Mouse (Mus musculus) urinary bladder, postnatal 25 days (tissue): Measurements from ENCODE around the gene Tmem63b.

ENCODE experiments used
- DNase-seq: peaks from one replicate; pipeline ENCODE4 v3.0.0; 2022; ENCODE audit warnings: low spot score

Gene Tmem63b

DNA sequence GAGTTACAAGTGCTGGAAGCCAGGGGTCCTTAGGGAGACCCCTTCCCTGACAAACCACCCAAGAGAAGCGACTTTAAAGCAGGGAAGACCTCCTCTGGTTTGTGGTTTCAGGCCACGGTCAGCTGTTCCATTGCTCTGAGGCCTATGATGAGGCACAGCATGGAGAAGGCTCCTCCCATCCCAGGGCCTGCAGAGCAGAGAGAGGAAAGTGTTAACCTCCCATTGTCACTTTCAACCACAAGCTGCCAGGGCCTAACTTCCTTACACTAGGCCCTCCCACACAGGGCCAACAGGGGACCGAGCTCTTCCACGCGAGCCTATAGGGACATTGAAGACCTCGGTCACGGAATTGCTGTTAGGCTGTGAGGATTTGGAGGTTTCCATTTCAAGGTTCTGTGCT, 16.5 kb upstream of the Tmem63b start:
- no peak for DNase-seq

DNA sequence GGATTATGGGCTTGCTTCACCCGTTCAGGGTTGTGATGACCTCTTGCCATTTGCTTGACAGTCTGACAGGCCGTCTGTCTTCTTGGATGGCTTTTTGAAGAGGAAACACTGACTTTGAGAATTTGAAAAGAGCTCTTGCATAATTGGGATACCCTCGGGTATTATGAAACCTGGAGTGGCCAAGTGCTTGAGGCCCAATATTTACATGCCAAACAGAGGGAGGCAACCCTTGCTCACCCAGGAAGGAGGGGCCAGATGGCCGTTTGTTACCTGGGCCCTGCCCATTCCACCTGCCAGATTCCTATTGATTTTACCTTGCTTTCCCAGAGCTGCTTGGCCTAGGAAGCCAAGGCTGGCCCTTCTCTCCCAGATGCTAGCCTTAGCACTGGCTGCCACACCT, 15.5 kb upstream of the Tmem63b start:
- no peak for DNase-seq

DNA sequence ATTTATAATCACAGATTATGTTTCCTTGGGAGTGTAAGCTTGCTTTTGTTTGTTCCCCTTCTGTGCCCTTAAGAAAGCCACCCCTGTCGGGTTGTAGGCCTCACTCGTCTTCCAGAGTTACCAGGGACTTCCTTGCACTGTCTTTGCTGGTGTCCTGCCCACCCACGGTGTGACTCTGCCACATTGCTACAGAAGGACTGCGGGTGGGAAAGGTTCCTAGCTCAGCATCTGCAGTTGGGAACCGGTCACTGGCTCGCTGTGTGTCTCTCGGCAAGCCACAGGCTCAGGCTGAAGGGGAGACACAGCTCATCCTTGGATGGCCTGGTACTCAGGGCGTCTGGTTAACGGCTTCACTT, 14.5 kb upstream of the Tmem63b start:
- DNase-seq = no peak

DNA sequence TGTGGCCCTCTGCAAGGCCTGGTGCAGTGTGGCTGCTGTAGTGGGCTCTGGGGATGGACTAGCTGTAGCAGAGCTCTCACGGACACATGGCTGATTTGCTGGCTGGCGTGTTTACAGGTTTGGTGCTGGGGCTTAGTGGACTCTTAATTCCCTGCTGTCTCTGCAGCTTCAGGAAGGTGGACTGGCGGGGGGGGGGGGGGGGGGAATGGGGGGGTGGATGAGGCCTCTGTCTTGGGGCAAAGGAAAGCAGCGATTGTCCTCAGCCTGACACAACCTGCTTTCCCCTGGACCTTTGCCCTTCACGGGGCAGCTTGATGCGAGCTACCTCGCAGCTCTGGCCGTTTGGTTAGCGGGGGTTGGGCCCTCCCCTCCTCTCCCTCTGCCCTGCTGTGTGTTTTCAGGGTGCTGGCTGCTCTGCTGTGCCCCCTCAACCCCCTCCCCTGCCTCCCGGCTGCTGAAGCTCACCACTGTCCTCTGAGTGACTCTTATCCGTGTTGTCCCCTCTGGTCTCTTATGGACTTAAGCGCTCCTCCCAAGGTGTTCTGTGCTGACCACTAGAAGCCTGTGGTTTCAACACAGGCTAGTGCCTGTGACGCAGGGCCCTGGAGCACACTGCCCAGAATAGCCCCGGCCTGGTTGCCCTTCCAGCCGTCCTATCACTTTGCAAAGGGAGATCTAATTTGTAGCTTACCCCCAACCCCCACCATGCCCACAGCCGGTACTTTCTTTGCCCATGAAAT, 14.0 kb upstream of the Tmem63b start:
- no peak for DNase-seq

DNA sequence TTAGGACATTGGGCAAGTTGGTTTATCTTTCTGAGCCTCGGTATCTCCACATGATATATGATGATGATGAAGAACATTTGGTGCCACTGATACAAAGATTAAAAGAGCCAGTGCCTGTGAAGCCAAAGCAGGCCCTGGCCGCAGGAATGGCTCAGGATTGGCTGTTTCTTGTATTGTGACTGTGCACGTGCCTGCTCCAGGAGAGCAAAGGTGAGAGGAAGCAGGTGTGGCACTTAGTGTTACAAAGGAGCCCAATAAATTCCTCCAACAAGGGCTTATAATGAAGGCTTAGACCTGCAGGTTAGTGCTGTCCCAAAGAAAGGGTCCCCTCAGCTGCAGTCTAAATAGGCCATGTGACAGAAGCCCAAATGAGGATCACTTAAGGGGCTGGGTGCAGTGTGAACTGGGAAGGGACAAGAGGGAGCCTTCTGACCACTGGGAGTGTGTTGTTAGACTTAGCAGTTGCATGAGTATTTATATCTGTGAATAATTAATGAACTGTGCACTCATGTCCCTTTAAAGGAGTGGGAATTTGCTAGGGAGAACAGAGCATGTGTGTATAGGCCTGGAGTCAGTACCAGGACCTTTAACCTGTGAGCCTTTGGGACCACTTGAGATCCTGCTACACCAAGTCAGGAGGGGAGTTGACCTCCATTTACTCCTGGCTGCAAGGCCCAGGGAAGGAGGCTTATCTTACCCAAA, 12.5 kb upstream of the Tmem63b start:
- no peak for DNase-seq

DNA sequence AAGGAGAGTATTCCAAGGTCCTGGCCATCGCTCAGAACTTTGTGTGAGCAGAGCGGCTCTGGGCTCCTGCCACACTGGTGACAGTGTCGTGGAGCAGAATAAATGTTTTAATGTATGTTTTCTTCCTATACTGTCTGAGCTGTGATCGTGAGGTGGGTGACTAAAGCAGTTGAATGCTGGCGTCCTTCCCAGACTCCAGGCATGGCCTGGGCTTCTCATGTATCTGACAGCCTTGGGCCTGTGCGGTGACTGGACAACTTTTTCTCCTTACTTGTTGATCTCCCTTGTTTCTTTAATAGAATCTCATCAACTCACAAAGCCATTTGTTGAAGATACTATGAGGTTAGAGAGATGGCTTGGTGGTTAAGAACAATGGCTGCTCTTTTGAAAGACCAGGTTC, 11.7 kb upstream of the Tmem63b start:
- DNase-seq = no peak

DNA sequence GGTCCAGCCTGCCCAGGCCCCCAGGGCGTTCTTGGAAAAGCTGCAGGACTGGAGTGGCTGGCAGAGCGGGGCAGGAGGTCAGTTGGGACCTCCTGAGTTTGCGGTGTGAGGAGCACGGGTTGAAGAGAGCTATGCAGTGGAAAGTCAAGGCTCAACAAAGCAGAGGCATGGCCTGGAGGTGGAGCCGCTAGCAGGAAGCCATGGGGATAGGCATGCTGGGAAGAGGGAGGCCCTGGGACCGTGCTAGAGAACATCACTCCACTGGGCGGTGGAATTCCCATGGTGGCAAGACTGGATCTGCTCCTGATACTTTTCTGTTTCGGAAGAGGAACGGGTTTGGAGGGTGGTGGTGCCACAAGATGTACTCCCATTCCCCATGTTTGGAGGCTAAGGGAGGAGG, 10.3 kb upstream of the Tmem63b start:
- DNase-seq = no peak

DNA sequence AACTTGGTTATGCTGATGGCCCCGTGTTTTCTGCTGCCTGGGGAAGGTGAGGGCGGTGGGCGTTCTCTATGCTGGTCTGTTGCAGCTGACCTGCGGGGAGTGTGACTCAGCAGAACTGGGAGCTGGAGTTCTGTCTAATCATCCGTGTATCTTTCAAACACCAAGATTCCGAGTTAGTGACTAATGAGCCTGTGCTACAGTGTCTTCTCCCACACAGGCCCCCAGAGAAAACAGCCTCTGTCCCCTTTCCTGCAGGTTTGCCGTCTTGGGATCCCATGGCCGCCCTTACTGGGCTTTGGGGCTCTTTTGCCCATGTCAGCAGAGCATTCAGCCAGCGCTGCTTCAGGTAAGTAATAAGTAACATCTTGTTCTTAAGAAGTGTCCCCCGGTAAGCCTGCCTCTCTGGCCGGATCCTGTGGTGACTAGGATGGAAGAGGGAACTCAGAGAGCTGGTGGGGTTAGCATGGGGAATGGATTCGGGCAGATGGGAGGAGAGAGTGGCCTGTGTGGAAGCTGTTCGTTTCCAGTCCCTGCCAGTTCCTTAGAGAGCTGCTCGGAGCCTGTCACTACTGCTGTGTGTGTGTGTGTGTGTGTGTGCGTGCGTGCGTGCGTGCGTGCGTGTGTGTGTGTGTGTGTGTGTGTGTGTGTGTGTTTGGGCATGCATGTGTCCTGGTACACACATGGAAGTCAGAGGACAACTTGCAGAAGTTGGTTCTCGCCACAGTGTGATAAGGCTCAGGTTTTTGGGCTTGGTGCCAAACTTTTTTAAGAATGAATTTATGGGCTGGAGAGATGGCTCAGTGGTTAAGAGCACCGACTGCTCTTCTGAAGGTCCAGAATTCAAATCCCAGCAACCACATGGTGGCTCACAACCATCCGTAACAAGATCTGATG, 8.8 kb upstream of the Tmem63b start:
- no peak for DNase-seq

DNA sequence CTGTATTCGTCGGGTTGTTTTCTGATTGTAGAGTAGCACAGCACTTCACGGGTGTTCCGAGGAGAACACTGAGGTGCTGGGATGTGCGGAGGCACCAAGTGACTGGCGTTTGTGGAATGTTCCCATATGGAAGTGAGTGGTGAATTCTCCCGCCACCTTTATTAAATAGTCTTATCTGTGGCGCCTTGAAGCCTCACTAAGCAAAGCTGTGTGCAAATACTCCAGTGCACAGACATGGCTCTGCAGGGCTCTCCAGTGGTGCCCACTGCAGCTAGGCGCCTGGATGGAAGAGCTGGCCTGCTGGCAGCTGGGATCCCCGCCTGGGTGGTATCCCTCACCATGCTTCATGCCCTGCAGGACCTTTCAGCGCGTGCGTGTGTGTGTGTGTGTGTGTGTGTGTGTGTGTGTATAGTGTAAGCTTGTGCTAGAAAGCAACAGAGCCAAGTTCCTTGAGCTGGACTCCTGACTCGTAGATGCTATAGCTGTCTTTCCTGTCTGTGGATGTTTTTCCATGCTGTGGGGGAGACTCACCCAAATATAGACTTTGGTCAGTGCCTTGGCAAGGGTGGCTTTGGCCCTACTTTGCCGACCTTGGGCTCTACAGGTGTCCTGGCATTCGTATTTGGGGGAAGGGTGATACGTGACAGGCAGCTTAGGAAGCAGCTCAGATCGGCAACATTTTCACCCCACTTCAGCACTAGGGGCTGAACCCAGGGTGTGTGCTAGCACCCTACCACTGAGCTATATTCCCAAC, 7.3 kb upstream of the Tmem63b start:
- no peak for DNase-seq

DNA sequence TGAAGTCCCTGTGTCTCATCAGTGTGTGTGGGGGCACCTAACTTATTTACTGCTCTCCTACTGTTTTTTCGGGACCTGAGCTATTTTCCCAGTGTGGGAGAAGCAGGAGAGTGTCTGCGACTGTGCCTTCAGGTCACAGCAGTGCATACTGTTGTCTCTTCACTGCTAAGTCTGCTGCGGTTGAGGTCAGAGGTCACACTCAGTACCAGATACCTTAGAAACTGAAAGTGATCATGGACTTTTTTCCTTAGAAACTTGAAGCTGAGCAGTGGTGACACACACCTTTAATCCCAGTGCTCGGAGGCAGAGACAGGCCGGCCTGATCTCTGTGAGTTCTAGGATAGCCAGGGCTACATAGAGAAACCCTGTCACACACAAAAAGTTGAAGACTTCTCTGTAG, 5.5 kb upstream of the Tmem63b start:
- DNase-seq = no peak

DNA sequence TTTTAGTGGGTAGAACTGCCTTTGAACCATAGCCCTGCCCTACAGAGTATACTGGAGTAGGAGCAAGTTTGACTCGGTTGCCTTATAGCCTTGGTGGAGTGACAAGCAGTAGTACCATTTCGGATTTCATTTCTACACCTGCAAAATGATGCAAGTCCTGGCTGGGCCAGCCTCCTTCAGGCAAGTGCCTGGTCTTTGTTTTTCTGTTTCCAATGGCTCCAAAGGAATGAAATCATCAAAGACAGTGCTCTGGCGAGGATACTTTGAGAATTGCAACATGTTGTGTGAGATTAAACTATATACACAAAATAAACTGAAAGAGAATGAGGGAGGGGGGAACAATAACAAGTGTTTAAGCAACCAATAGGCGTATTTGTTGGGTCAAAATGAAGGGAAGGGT, 3.3 kb upstream of the Tmem63b start:
- DNase-seq = no peak

DNA sequence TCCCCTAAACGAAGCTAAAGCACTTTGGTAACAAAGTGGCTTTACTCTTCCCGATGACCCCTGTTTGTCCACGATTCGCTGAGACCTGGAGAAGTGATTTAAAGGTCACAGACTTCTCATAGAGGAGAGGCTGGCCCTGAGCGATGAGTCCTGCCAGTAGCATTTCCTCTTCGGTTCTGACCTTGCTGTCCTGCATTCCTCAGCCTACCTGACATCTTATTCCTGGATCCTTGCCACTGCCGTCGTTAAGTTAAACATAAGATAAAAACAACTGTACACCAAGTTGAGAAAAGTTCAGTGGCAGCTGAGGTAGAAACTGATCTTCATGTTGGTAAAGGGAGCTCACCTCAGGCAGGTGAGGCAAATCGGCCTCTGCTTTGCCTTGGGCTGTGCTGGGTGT, 2.4 kb upstream of the Tmem63b start:
- no peak for DNase-seq

DNA sequence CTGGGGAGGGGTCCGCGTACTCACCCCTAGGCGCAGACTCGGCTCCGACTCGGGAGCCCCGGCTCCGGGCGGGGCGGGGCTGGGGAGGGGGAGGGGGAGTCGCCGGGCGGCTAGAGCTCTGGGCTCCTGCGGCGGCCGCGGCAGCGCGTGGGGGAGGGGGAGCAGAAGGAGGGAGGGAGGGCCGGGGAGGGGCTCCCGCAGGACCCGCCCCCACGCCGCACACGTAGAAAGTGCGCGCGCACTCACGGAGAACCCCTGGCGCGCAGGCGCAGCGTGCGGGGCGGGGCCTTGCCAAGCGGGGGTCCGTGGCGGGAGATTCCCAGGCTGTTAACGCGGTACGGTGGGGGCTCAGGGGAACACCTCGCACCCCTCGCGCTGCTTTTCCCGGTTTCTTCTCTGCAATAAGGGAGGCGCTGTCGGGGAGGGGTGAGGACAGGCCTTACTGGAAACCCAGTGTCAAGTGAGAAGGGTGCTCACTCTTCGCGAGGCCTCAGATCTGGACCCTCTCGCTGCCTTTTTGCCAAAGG, 549 bp downstream of the Tmem63b start, which contains the start of gene Mrpl14:
TSS of gene Mrpl14 (plus strand) at position 230 of the 527 bp plus-strand sequence.
- DNase-seq = peak; percentile 95

DNA sequence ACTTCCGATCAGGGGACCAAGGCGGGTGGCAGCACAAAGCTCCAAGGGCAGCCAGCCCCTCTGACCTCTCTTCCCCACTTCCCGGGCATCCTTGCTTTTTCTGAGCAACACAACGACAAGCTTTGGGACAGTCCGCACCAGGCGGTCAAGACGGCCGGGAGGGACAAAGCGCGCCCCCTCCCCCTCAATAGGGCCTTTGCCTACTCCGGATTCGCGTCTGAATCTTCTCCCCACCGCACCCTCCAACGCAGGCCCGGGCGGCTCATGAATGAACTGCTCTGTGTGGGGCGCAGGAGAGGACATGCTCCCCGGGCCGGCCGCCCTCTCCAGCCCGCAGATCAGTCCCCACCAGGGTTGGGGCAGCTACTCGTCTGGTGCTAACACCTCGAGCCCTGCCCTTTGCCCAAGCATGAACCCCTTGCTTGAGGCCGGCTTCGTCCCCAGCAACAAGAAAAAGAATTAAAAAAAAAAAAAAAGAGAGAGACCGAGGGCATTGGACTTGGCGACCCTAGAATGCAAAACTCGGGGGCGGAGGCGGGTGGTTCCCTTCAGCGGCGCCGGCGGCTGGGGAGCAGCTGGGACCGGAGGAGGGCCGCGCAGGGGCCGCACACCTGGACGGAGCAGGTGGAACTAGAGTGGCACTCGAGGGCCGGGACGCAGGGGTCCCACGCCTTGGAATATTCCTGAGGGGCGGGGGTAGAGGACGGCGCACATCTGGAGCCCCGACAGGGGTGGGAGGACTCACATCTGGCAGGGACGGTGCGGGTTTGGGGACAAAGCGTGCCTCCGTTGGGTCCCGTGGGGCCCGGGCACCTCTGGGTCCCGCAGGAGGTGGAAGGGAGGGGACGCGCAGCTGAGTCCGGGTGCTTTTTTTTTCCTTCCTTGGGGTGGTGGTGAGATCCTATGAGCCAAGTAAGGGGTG, 1.3 kb downstream of the Tmem63b start:
- DNase-seq = no peak

DNA sequence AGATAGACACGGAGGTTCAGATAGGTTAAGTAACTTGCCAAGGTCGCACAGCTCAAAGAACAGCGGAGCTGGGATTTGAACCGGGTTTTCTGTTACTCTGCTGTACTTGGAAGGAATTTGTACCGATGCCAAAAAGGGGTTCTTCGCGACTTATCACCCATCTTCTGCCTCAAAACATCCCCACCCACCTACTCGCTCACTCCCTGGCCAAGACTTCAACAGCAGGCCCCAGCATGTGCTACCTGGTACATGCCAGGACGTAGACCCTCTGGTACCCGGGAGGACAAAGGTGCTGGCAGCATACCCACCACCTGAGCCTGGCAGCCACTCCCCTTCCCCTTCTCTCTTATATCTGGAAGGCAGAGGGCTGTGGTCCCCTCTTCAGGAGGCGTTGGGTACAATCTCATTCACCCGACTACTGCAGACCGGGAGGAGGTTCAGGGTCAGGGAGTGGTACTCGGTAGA, 2.0 kb downstream of the Tmem63b start:
- DNase-seq = no peak

DNA sequence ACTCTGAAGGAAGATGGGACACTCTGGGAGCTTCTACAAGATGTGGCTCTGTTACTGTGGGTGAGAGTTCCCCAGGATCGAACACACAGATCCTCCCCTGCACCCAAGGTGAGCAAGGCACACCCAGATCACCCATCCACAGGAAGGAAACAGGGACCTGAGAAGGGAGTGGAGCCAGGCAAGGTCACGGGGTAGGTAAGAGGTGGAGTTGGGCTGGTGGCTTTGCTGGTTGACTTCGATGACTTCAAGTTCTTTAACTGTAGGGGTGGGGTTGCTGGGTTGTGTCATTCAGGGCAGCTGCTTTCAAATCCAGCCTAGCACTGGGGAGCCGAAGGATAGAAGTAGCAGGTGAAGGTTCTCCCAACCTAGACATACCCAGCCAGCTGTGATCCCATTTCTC, 3.9 kb downstream of the Tmem63b start:
- DNase-seq = no peak

DNA sequence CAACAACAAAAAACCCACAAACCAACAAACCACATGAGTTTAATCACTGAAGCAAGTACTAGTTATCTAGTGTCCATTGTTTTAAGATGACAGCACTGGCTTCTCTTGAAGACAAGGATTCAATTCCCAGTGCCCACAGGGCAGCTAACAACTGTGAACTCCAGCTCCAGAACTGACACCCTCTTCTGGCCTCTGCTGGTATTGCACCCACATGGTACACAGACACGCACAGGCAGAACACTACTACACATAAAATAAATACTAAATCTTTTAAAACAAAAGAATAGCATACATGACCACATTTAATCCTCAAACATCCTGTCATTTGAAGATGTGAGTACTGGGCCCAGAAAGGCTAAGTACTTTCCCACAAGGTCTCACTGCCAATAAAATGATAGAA, 5.1 kb downstream of the Tmem63b start:
- DNase-seq = no peak

DNA sequence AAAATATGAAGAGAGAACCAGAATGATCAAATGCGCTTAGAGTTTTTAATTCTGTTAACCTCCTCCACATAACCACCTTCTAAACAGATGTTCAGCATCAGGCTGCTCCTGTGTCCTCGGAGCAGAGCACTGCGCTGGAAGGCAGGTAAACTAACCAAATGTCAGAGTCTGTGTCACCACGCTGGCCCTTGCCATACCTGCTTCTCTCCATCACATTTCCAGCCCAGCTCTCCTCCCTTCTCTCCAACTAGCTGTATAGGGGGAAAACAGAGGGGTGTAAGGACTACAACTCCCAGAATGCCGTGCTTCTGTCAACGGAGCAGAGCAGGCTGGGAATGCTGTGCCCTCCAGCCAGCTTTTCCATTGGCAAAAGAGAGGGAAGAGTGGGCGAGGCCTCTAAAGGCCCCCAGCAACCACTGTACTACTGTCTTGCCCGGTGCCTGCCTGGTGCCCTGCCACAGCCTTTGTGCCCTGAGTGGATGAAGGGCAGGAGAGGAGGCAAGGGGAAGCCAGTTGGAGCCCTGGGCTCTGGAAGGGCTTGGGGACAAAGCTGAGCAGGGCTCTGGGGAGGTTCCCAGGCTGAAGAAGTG, 6.2 kb downstream of the Tmem63b start:
- no peak for DNase-seq

DNA sequence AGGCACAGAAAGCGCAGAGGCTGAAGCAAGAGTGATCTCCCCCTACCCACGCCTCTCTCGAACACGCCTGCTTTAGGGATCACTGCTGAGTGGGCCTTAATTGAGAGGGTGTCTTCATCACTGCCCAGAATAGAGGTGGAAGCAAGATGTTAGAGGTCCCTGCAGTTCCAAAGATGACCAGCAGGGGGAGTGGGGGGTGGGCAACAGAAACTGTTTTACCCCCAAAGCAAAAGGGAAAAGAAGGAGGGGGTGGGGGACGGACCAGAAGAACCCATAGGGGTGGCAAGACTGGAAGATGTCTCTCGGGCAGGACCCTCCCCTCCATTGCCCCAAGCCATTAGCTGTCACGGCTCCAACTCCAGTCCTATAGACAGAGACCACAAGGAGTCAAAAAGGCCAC, 8.6 kb downstream of the Tmem63b start:
- peak; percentile 76 for DNase-seq

DNA sequence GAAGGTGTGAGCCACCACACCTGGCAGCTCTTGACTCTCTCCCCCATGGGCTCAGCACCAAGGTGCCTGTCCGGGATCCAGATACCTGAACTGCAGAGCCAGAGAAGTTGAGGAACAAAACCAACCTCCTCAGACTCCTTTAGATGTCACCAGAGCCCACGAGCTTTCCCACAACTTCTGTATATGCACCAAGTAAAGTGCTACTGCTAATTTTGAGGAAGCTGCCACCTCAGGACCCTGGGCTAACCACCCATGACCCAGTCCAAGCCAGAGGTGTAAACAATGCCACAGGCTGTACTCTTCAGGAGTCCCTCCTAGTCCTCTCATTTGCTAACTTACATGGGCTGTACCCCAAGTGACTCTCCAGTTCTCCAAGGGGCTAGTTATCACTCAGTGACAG, 14.1 kb downstream of the Tmem63b start:
- no peak for DNase-seq
